Mouse (Mus musculus) lung, postnatal 14 days (tissue): ENCODE results near the gene Schip1.

ENCODE experiments used
- DNase-seq: peaks from one replicate; pipeline ENCODE4 v3.0.0; 2021

Gene Schip1

DNA sequence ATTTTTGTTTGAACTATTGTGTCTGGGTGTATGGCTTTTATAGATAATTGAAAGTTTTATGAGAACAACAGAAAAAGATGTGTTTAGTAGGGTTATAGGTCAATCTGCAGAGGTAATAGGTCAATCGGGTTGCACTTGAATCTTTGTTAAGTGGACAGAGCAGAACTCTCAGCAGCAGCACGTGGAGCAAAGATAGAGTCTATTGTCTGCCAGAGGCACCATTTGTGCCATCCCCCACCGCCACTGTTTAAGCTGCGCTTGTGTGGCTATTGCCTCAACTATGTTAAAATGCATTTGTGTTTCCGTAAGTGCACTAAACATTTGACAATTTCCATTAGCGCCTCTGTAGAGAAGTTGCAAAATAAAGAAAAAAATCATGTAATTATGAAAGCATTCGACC lies 335.5 kb downstream of the Schip1 start:
- DNase-seq, result no peak

DNA sequence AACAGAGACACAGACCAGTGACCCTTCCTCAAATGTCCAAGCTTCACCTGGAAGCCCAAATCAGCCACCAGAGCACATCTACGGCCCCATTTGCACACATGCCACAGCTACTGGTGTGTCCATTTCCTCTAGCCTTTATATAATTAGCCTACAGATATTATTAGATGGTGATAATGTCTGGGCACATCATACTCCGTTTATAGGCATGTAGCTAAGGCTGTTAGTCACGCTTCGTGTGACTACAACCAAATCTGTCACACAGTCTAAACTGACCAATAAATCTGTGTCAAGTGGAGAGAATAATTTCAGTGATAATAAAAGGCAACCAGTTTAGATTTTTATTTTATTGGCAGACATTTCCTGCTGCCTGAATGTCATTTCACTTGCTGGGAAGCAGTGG lies 338.7 kb downstream of the Schip1 start:
- no peak for DNase-seq

DNA sequence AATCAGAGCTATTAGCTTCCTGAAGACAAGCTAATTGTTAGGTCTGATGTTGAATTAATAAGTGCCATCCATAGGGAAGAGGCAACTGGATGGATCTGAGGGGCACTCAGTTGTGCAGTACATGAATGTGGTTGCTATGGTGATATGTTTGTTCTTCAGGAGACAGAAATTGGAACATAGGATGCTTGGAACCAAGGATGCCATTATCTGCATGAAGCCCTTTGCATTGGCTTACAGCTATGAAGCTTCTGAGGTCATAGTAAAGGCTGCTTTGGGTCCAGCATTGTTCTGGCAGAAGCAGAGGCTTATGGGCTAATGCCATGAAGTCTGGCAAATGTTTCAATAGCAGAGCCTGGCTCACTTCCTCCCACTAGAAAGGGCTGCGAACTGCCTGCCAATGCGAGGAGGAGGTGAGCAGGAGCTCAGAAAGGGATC lies 339.2 kb downstream of the Schip1 start:
- DNase-seq, result no peak

DNA sequence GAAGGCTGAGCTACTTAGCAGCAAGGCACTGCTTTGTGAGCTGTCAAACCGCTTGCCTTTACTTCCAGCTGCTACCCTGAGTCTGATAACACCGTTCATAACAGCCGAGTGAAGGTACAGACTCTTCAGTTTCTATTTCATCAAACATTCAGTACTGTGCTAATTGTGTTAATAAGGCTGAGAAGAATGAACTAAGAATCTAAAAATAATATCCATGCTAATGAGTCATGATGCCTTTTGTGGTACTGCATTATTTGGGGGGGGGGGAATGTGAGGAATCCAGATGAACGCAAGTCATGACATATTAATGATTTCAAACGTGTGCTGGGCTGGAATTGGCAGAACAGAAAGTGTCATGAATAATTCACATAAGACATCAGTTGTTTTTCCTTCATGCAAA lies 341.1 kb downstream of the Schip1 start:
- DNase-seq, result no peak

DNA sequence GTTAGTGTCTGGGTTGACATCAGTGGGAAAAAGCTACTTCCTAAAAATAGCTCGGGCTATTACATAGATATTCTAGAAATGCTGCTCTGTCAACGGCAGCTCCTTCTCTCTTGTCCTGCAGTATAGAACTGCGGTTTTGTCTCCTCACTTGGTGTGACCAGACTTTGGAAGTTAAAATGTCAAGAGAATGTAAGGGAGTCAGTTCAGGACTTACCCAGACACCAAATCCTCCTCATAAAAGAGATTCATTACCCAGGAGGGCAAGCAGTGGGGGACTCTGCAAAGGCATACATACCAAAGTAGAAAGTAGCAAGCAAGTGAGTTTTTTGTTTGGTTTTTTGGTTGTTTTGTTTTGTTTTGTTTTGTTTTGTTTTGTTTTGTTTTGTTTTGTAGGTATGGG lies 347.7 kb downstream of the Schip1 start:
- DNase-seq, result no peak

DNA sequence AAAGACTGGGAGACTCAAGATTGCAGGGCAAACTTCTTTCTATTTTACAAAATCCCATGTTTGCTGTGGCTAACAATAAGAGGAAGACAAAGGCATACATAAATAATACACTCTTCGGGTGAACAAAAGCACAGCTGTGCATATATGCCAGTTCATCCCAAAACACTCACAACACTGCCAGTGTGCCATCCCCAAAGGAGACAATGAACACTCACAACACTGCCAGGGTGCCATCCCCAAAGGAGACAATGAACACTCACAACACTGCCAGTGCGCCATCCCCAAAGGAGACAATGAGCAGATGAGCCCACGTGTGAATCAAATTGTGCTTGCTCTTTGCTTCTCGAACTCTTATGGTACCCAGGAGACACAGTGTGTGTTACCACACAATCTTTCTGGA lies 355.2 kb downstream of the Schip1 start:
- DNase-seq, result no peak

GRCm38 (mm10) chr3:68420927-68421326 lies 356.3 kb downstream of the Schip1 start:
- DNase-seq, result peak; percentile 13

- DNase-seq, result no peak
Observed at GRCm38 (mm10) chr3:68421849-68422248, 357.2 kb downstream of the Schip1 start.

DNA sequence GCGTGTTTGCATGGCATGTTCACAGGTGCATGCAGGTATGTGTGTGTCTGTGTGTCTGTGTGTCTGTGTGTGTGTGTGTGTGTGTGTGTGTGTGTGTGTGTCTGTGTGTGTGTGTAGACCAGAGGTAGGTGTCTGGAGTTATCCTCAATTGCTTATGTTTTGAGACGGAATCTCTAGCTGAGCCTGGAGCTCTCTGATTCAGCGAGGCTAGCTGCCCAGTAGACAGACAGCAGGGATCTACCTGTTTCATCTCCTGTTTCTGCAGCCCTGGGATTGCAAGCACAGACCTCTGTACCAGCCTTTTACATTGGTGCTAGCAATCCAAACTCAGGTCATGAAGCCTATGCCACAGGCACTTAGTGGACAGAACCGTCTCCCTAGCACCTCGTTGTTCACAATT lies 363.5 kb downstream of the Schip1 start:
- no peak for DNase-seq

- no peak for DNase-seq
Observed at GRCm38 (mm10) chr3:68434435-68434834, 369.8 kb downstream of the Schip1 start.

GRCm38 (mm10) chr3:68434897-68435296 lies 370.3 kb downstream of the Schip1 start:
- no peak for DNase-seq

DNA sequence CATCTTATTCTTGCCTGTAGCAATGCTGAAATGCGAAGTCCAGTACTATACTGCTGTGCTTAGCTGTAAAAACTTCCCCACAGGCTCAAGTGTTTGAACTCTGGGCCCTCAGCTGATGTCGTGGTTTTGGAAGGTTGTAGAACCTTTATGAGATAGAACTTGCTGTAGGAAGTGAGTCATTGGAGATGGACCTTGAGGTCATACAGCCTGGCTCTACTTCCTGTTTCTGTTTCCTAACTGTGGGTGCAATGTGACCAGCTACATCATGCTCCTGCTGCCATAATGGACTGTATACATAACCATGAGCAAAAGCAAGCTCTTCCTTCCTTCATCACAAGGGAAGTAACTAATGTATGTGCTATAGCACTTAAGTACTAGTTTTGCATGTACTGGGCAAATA lies 383.9 kb downstream of the Schip1 start:
- DNase-seq, result no peak

DNA sequence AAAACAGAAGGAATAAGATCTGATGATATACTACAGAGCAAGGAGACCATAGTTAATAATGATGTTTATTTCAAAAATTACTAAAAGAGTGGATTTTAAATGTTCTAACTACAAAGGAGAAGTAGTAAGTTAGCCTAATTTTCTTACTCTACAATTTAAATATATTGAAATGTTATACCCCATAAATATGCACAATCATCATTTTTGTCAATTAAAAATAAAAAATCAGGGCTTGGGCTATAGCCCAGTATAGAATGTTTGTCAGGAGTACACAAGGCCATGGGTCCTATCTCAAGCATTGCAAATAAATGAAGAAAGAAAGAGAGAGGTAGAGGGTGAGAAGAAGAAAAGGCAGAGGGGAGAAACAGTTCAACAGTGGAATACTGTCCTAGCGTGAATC lies 387.0 kb downstream of the Schip1 start:
- no peak for DNase-seq

DNA sequence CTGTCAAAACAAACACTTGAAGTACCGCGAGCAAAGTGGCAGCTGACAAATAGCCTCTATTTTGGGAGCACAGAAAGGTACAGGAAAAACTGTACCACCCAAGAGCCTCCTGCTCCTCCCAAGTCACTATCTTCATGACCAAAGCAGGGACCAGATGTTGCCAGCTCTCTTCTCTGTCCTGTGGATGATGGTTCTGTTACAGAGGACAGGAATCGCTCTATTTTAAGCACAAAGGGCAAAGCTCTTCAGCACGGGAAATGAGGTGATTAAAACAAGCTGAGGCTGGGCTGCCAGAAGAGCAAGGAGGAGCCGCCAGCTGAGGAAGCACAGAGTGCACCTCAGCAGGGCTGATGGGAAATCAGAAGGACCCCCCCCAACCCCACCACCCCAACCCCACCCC lies 388.7 kb downstream of the Schip1 start:
- peak; percentile 33 for DNase-seq

DNA sequence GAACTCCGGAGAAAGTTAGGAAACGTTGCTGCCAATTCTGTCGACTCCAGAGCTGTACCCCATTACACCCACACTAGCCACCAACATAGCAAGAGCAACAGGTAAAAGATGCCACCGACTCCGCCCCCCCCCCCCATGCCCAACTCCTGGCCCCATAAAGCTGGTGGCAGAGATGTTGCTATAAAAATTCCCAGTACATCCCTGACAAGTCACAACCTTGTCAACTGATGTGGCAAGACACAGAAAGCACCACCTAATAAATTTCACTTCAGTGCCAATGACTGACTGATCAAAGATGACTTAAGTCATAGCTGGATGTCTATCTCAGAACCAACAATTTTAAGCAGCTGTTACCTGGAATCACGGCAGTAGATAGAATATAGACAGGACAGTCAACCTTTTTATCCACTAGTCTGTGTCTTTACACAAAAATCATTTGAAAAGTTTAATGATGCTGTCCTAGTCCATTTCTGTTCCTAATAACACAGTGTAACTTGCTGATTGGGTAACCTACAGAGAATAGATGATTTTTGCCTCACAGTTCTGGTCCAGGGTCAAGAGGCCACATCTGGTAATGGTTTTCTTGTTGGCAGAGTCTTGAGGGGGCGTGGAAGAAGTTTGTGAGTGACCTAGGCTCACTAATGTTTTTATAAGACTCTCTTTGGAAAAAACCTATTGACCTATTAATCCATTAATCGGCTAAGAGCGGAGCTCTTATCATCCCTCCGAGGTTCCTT lies 389.3 kb downstream of the Schip1 start:
- peak; percentile 29 for DNase-seq

- DNase-seq, result no peak
Observed at GRCm38 (mm10) chr3:68466643-68467042, 402.0 kb downstream of the Schip1 start.

DNA sequence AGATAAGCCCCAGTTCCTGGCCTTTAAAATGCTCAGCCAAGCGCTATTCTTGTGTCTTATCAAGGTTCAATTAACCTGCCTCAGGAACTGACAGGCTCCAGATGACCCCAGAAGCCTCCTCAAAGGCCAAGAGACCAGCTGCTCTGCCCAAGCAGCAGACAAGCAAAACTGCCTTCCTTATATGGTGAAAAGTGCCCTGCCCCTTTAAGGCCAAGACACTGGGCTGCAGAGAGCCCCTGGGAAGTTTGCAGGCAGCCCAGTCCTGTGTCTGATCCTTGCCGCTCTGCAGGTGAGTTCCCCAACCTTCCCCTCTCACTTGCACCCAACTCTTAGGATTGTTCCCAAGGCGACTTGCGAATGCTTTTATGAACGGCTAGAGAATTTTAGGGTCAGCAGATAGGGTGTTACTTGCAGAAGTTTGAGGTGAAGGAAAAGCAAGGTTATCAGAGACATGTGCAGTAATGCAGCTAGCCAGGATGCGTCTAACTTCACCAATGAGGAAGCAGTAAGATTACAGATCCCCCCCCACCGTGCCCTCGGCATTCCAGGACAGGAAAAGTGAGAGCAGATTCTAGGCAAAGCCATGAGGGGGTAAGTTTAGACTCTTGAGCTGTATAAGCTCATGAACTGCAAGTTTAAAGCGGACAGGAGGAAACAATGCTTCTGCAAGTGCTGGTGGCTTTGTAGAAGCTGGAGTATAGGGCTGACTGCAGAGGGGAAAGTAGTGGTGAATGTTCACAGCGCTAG lies 403.5 kb downstream of the Schip1 start:
- no peak for DNase-seq

DNA sequence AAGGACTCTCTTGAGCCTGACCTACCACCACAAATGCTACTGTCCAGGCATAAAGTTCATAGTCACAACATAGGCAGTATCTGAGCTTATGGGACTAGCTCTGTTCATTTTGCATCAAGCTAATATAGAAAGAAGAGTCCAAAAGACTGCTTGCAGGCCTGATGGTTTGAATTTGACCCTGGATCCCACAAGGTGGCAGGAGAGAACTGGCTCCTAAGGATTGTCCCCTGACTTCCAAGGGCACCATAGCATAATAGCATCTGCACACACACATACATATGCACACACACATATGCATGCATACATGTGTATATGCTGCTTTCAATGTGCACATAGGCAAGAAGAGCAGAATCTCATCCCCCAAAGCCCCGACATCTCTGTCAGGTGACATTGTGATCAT lies 405.0 kb downstream of the Schip1 start:
- DNase-seq, result no peak

- no peak for DNase-seq
Observed at GRCm38 (mm10) chr3:68470061-68470460, 405.5 kb downstream of the Schip1 start.

DNA sequence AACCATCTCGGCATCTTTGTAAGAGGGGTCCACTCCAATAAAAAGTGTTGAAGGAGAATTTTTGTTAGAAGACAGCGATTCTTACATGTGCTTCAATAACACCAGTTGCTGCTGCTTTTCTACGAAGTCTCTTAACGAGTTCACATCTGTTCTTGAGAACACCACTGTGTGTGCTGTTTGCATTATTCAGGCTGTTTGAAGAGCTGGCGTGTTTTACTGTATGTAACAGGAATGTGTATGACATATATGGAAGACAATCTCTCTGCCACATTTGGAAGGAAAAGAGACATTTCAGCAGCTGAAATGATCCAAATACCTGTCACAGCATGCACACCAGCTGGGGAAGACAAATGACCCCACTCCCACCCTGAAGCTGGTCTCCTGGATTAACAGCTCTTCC lies 406.0 kb downstream of the Schip1 start:
- no peak for DNase-seq

DNA sequence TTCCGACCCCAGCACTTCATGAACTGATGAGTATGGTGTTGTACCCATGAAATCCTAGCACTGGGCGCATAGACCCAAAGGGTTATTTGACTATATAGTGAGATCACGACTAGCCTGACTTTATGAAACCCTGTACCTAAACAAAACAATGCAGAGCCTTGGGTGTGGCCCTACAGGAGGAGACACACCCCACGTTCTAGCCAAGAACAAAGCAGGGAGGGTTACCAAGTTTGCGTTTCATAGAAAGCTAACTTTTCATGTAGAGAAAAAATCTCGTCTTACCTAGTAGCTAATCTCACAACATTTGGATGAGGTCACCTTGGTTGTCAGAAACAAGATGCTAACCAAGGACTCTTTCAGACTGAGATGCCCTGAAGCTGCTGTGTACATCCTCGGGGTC lies 411.7 kb downstream of the Schip1 start:
- DNase-seq, result no peak

DNA sequence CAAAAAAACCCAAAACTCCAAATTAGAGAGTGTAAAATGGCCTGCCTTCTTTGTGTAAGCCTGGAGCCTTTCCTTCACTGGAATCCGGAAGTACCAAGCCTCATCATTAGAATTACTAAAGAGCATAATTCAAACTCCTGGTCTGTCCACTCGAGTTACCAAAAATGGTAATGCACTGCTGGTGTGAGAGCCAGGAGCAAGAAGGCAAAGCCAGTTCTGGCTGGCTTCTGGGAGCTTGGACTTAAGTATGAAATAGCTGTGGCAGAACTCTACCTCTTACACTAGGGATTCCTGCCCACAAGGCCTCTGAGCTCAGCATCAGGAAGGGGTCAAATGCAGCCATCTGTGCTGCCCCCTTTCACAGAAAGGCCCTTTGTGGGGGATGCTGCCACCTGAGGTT lies 412.9 kb downstream of the Schip1 start:
- no peak for DNase-seq

DNA sequence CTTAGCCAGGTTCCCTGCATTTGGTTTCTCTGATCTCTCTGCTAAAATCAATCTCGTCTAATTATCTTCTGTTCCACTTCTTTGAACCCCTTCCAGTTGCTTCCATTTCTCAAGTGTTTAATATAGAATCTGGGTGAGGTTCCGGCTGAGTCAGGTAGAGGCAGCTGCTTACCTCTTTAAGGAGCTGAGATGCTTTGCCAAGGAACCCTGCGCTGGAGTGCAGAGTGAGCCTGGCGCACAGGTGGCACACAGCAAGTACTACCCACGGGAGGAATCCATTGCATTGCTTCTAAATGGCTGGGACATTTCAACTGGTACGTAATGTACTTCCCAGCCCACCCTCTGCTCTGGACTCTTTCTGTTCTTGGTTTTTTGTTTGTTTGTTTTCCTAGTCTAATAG lies 414.7 kb downstream of the Schip1 start:
- no peak for DNase-seq

- no peak for DNase-seq
Observed at GRCm38 (mm10) chr3:68483517-68483916, 418.9 kb downstream of the Schip1 start.

DNA sequence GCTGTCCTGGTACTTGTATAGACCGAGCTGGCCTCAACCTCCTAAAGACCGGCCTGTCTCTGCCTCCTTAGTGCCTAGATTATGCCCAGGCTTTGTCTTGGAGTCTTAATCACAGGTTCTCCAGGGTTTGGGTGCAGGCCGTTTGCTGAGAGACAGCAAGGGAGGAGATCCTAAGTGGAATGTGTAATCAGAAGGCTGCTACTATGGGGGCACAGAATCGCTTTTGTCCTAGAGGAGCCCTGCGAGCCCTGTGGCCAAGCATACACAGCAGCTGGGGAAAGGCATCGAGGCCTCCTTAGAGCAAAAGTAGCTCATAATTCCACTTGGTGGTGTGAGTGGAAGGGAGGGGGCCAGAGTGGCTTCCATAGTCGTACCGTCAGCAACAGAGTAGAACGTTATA lies 419.4 kb downstream of the Schip1 start:
- no peak for DNase-seq
